Mouse (Mus musculus): Measurements from ENCODE around the gene Olfr365. TPM values are rescaled to one million over a fixed set of nuclear protein-coding genes. Genes with fewer than 3 reads are reported as not detected.

The Olfr365 gene
- total RNA-seq (2021) (not detected), polyA plus RNA-seq (2012; rRNA removed) (not detected in 2 replicates)
- long read RNA-seq = 0 reads

DNA sequence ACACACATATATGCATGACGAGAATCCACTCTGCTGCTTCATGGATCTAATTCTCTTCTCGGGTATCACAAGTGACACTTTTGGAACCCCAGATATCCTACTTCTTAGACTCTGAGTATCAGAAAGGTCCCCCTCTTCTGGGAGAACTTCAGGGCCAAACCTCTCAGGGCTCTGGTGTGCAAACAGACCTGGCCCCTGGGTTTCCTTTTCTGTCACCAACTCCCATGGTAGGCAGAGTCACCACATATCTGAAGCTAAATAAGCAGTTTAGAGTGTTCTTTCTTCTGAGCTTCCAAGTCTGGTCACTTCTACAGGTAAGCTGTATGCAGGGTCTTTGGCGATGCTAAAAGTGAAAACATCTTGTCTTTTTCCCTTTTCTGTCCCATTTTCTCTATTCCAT lies at the start of gene Olfr365:
TSS of gene Olfr365 (plus strand) at position 301 of the 400 bp plus-strand sequence.
- DNase-seq = no peak

DNA sequence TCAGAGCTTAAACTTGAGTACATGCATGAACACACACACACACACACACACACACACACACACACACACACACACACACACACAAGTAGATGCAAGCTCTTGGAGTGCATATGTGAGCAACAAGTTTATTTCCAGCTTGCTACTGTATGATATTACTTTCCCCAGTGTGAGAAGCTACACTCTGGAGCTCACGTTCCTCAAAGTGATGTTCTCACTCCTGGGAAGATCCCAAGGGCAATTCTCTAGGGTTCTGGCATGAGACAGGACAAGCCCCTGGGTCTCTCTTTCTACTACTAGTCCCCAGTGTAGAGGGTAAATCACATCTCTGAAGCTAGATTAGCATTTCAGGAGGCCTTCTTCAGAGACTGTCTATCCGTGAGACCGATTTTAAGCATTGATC lies 49.0 kb upstream of the Olfr365 start, which contains the start of gene Olfr364-ps1:
TSS of gene Olfr364-ps1 (plus strand) at position 301 of the 400 bp plus-strand sequence.
- DNase-seq = no peak

DNA sequence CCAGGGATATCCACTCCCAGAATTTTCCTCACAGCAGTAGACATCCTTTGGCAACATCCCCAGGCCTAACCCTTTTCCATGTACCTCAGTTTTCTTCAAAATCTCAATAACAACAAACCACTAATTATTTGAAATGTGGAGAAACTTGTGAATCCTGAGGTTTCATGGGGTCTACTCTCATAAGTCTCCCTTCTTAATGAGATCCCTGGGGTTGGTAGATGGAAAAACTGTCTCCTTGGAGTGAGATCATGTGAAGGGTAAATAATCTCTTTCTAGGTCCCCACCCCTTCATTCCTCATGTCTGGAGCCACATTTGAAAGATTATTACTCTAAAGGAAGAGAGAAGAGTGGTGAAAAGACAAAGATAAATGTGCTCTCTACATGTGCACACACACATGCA lies 23.3 kb downstream of the Olfr365 start, which contains the start of gene Olfr366:
TSS of gene Olfr366 (plus strand) at position 301 of the 400 bp plus-strand sequence.
- DNase-seq = no peak

Other genes starting within 250 kb of the Olfr365 start
- not detected for gene Olfr357, start 194.4 kb upstream of the Olfr365 start, total RNA-seq (2021)
- gene Olfr357, start 194.4 kb upstream of the Olfr365 start, polyA plus RNA-seq (2012; rRNA removed) = not detected in 2 replicates
- not detected for gene Olfr358, start 178.9 kb upstream of the Olfr365 start, total RNA-seq (2021)
- not detected in 2 replicates for gene Olfr358, start 178.9 kb upstream of the Olfr365 start, polyA plus RNA-seq (2012; rRNA removed)
- not detected for gene Olfr360, start 122.5 kb upstream of the Olfr365 start, total RNA-seq (2021)
- gene Olfr360, start 122.5 kb upstream of the Olfr365 start, polyA plus RNA-seq (2012; rRNA removed) = not detected in 2 replicates
- not detected for gene Olfr361, start 98.9 kb upstream of the Olfr365 start, total RNA-seq (2021)
- not detected in 2 replicates for gene Olfr361, start 98.9 kb upstream of the Olfr365 start, polyA plus RNA-seq (2012; rRNA removed)
- gene Olfr362, start 70.3 kb upstream of the Olfr365 start, total RNA-seq (2021) = not detected
- gene Olfr362, start 70.3 kb upstream of the Olfr365 start, polyA plus RNA-seq (2012; rRNA removed) = not detected in 2 replicates
- gene Olfr364-ps1, start 48.9 kb upstream of the Olfr365 start, total RNA-seq (2021) = not detected
- not detected in 2 replicates for gene Olfr364-ps1, start 48.9 kb upstream of the Olfr365 start, polyA plus RNA-seq (2012; rRNA removed)
- gene Olfr366, start 23.4 kb downstream of the Olfr365 start, total RNA-seq (2021) = not detected
- not detected in 2 replicates for gene Olfr366, start 23.4 kb downstream of the Olfr365 start, polyA plus RNA-seq (2012; rRNA removed)
- gene Olfr368, start 138.3 kb downstream of the Olfr365 start, total RNA-seq (2021) = not detected
- not detected in 2 replicates for gene Olfr368, start 138.3 kb downstream of the Olfr365 start, polyA plus RNA-seq (2012; rRNA removed)
- gene Pdcl, start 171.1 kb downstream of the Olfr365 start, total RNA-seq (2021) = 10 to 100 TPM; 44.3 to 47.1 TPM
- 3.4 and 4.1 TPM in 2 replicates for gene Pdcl, start 171.1 kb downstream of the Olfr365 start, polyA plus RNA-seq (2012; rRNA removed)
- 10 to 100 TPM; 39.2 to 40.2 TPM for gene Rc3h2, start 234.7 kb downstream of the Olfr365 start, total RNA-seq (2021)
- gene Rc3h2, start 234.7 kb downstream of the Olfr365 start, polyA plus RNA-seq (2012; rRNA removed) = 2.0 and 3.1 TPM in 2 replicates

Measured in adrenal gland, adult 2 months (tissue).